ENCODE assay signal across 25 mouse cellular contexts in genomic region chr1:87101411-87101810, GRCm38 (mm10). TPM values are rescaled to one million over a fixed set of nuclear protein-coding genes. Genes with fewer than 3 reads are reported as not detected.
"Had no signal": no experiment of that assay in that cellular context is flagged by ENCODE, and none has a peak within 500 bp of the region (broad histone marks: within the 10 kb centered on the region; RNA-seq: fewer than 3 reads in every experiment).

Gene Alpi (minus strand): TSS chr1:87101606.

- H3K36me3 ChIP-seq: limb, embryonic 12.5 days; limb, embryonic 15.5 days; midbrain, embryonic 13.5 days; neural tube, embryonic 13.5 days had no signal

- H3K27ac ChIP-seq: kidney, postnatal 0 days; limb, embryonic 12.5 days; limb, embryonic 15.5 days; liver, embryonic 14.5 days; macrophage; midbrain, embryonic 13.5 days; neural tube, embryonic 13.5 days had no signal

- H3K9me3 ChIP-seq: limb, embryonic 12.5 days; limb, embryonic 15.5 days; midbrain, embryonic 13.5 days; neural tube, embryonic 13.5 days had no signal

- H3K4me3 ChIP-seq: limb, embryonic 12.5 days; limb, embryonic 15.5 days; midbrain, embryonic 13.5 days; myocyte; neural tube, embryonic 13.5 days had no signal

- H3K4me1 ChIP-seq: limb, embryonic 12.5 days had no signal

- ATAC-seq: liver, postnatal 0 days; lung, postnatal 0 days; midbrain, embryonic 13.5 days; midbrain, embryonic 16.5 days had no signal

- H3K9ac ChIP-seq: limb, embryonic 12.5 days; limb, embryonic 15.5 days; liver, embryonic 14.5 days; liver, postnatal 0 days; lung, embryonic 14.5 days; midbrain, embryonic 13.5 days; neural tube, embryonic 13.5 days had no signal

- DNase-seq: kidney, adult 18-20 months; kidney, postnatal 25 days; left cerebral cortex, postnatal 4 days; liver, postnatal 0 days; lung, embryonic 14.5 days; thymus, adult 2 months; thymus, postnatal 14 days; thymus, postnatal 4 days had no signal

- H3K4me2 ChIP-seq: limb, embryonic 12.5 days; limb, embryonic 15.5 days; liver, embryonic 11.5 days; lung, embryonic 14.5 days; midbrain, embryonic 13.5 days; neural tube, embryonic 13.5 days had no signal

RNA-seq across cellular contexts. Expression of gene Alpi, which starts in this region (rescaled TPM):
- total RNA-seq: layer of hippocampus, postnatal 10 days; left cerebral cortex, postnatal 14 days; left cerebral cortex, postnatal 4 days; megakaryocyte, adult 5-6 weeks; monocyte, adult 5-6 weeks; neutrophil, adult 5-6 weeks had no signal
- polyA plus RNA-seq: kidney, embryonic 14.5 days; kidney, postnatal 0 days; limb, embryonic 12.5 days; limb, embryonic 15.5 days; liver, embryonic 11.5 days; liver, embryonic 14.5 days; liver, postnatal 0 days; lung, embryonic 14.5 days; lung, postnatal 0 days; macrophage; midbrain, embryonic 13.5 days; midbrain, embryonic 16.5 days; neural tube, embryonic 13.5 days had no signal
